Mouse (Mus musculus) intestine, embryonic 15.5 days (tissue): ENCODE results near the gene Olfr750. TPM values are rescaled to one million over a fixed set of nuclear protein-coding genes. Genes with fewer than 3 reads are reported as not detected.
"Not testable (repeated sequence)": the region's sequence is repeated elsewhere in the genome, so short reads cannot be mapped to it uniquely, and the experiment has no call there.

Source experiments
- ATAC-seq: fragments of 200-750 bp; cut with Nextera tagmentation; 2 replicates; pipeline ENCODE4 v1.8.0; 2017; ENCODE audit warnings: moderate TSS enrichment, moderate library complexity
- H3K27ac ChIP-seq: fragments of 300-500 bp; sonication (generic); 2 replicates; pipeline ENCODE4 v1.5.1; 2015; ENCODE audit warnings: mild to moderate bottlenecking, inconsistent platforms
- H3K27me3 ChIP-seq: fragments of 300-500 bp; sonication (generic); replicated peaks from 2 replicates; pipeline ENCODE4 v1.6.1; 2015; ENCODE audit warnings: inconsistent platforms
- H3K36me3 ChIP-seq: fragments of 300-500 bp; sonication (generic); 2 replicates; pipeline ENCODE4 v1.6.1; 2015; ENCODE audit warnings: inconsistent platforms
- H3K4me1 ChIP-seq: fragments of 300-500 bp; sonication (generic); replicated peaks from 2 replicates; pipeline ENCODE4 v1.6.1; 2015; ENCODE audit warnings: inconsistent platforms
- H3K4me2 ChIP-seq: fragments of 300-500 bp; sonication (generic); replicated peaks from 2 replicates; pipeline ENCODE4 v1.6.1; 2015; ENCODE audit warnings: mild to moderate bottlenecking, inconsistent platforms
- H3K4me3 ChIP-seq: fragments of 300-500 bp; sonication (generic); replicated peaks from 2 replicates; pipeline ENCODE4 v1.5.1; 2015; ENCODE audit warnings: inconsistent platforms
- H3K9ac ChIP-seq: fragments of 300-500 bp; sonication (generic); 2 replicates; pipeline ENCODE4 v1.6.1; 2015; ENCODE audit warnings: inconsistent platforms
- H3K9me3 ChIP-seq: fragments of 300-500 bp; sonication (generic); 2 replicates; pipeline ENCODE4 v1.6.1; 2016; ENCODE audit warnings: inconsistent platforms
- WGBS: fragments of 180-500 bp; shearing (Covaris S2); methylation state at CpG from one replicate; pipeline ENCODE4 v1.1.7; 2015; 5-methylcytosine and 5-hydroxymethylcytosine counted together
- polyA plus RNA-seq: library from polyadenylated mRNA; unstranded; fragments of >200 nt; fragmentation: Nextera tagmentation; extraction: Ambion mirVana; gene quantifications from 2 replicates; pipeline ENCODE4 v1.2.1, GENCODE M21; 2015

Olfr750 gene
- not detected in 2 replicates for polyA plus RNA-seq

GRCm38 (mm10) chr14:51074335-51074734, at the start of gene Olfr750:
Gene Olfr750 (minus strand): TSS chr14:51074435.
- no peaks in the 10 kb centered on the region for H3K27me3 ChIP-seq
- no peaks in the 10 kb centered on the region for H3K36me3 ChIP-seq
- no peak within 1 kb of the TSS for H3K27ac ChIP-seq
- no peak for ATAC-seq
- no peaks in the 10 kb centered on the region for H3K4me1 ChIP-seq
- H3K9me3 ChIP-seq = no peaks in the 10 kb centered on the region
- H3K4me3 ChIP-seq = no peak within 1 kb of the TSS
- 85% methylated on average over 3 of the region's 3 CpGs for WGBS
- no peak within 1 kb of the TSS for H3K9ac ChIP-seq
- no peak within 1 kb of the TSS for H3K4me2 ChIP-seq

DNA sequence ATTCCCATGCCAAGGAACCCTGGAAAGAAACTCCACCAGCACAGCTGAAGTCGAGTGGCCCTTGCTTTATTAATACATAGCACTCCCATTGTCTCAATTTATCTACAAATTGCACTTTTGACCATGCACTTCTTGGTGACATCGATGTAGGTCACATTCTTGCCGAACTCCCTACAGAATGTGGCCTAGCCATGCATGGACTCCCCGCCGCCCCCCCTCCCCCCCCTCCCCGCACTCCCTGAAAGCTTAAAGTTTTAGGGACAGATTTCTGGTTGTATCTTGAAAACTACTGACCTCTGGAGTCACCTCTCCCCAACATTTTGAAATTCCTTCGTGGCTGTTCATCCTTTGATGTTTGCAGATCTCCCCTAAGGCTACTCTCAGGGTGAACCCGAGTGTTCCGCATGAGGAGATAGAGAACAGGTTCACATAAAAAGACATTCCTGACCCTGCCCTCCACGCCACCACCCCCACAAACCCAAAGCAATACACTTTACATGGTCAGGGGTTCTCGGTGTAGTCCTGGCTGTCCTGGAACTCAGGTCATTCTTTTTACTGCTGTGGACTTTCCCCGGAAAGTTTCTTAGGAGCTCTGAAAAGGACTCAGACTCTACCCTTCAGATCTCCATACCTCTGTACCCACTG, 39.8 kb upstream of the Olfr750 start, which contains the start of gene Eddm3b:
Gene Eddm3b, plus strand, starts transcription at position 511 of the 645 bp plus-strand sequence.
- no peak within 1 kb of the TSS for H3K4me2 ChIP-seq
- H3K9me3 ChIP-seq = no peaks in the 10 kb centered on the region
- H3K4me1 ChIP-seq = no peaks in the 10 kb centered on the region
- H3K36me3 ChIP-seq = no peaks in the 10 kb centered on the region
- no peak within 1 kb of the TSS for H3K27ac ChIP-seq
- no peak for ATAC-seq
- no peaks in the 10 kb centered on the region for H3K27me3 ChIP-seq
- 52% methylated on average over 12 of the region's 12 CpGs for WGBS
- no peak within 1 kb of the TSS for H3K4me3 ChIP-seq
- no peak within 1 kb of the TSS for H3K9ac ChIP-seq

- 40% methylated on average over 9 of the region's 9 CpGs for WGBS
- Histone ChIP-seq H3K27me3 (no peaks in the 10 kb centered on the region), H3K9ac (no peak overlapping the region), H3K4me1 (no peaks in the 10 kb centered on the region), H3K4me2 (no peak overlapping the region), H3K36me3 (no peaks in the 10 kb centered on the region), H3K27ac (no peak overlapping the region), H3K4me3 (no peak overlapping the region), H3K9me3 (no peaks in the 10 kb centered on the region)
- no peak for ATAC-seq
Observed at GRCm38 (mm10) chr14:51113476-51113875, 39.2 kb upstream of the Olfr750 start.

DNA sequence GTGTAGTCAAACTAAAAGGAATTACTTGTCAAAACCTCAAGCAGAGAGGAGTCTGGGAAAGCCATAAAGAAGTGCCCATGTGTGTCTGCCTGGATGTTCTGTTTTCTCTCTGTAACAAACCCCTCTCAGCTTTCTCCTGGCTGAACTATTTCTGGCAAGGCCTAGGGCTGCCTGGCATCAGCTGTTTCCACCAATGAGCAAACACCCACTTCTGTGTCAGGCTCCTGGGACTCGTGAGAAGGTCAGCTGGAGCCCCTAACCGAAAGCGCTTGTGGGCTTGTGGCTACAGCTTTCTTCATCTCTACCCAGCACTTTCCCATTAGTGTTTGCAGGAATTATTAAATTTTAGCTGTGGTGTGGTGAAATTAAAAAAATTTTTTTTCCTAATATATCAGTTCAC, 37.7 kb upstream of the Olfr750 start:
- Histone ChIP-seq H3K27ac (no peak overlapping the region), H3K36me3 (no peaks in the 10 kb centered on the region), H3K9ac (no peak overlapping the region), H3K9me3 (no peaks in the 10 kb centered on the region), H3K27me3 (no peaks in the 10 kb centered on the region), H3K4me3 (no peak overlapping the region), H3K4me1 (no peaks in the 10 kb centered on the region), H3K4me2 (no peak overlapping the region)
- 63% methylated on average over 3 of the region's 3 CpGs for WGBS
- ATAC-seq = no peak

DNA sequence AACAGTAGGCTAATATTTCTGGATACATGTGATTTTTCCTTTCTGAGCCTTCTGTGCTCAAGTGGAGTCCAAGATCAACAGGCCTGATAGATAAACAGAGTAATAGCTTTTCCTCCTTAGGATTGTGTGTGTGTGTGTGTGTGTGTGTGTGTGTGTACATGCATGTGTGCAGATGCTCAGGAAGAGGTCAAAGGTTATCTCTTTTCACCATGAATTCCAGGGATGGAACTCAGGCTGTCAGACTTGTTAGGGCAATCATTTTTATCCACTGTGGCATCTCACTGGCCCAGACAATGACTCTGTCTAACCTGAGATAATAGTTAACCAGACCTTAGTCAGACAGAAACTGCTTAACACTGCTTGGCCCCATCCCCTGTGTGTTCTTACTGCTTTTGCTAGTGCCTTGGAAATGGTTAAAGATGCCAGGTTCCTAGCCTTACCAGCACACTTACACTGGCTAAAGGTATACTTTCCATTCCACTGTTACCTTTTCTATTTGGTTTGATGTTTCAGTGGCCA, 32.3 kb upstream of the Olfr750 start:
- no peaks in the 10 kb centered on the region for H3K9me3 ChIP-seq
- no peak overlapping the region for H3K27ac ChIP-seq
- no peaks in the 10 kb centered on the region; the same call in none of the 2 replicates for H3K36me3 ChIP-seq
- H3K27me3 ChIP-seq = no peaks in the 10 kb centered on the region
- ATAC-seq = peak; percentile 65
- H3K4me1 ChIP-seq = no peaks in the 10 kb centered on the region
- H3K4me2 ChIP-seq = no peak overlapping the region
- H3K9ac ChIP-seq = no peak overlapping the region
- H3K4me3 ChIP-seq = no peak overlapping the region

DNA sequence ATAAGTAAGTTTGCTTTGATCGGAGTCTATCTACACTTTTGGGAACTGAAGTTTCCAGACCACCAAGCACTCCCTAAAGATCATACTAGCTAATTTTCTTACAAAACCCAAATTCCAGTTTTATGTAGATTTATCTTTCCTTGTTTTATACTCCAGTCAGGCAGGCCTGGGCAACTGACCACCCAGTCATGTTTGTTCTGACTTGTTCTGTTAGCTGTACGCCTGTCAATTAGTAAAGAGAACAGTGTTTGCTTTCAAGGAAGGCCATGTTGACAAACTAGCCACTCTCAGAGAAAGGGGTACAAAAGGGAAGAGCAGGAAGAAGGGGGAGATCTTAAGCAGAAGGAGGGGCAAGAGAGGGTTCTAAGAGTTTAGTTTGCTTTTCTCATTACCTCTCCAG, 30.1 kb upstream of the Olfr750 start:
- H3K27ac ChIP-seq = no peak overlapping the region
- H3K27me3 ChIP-seq = no peaks in the 10 kb centered on the region
- no peaks in the 10 kb centered on the region for H3K4me1 ChIP-seq
- WGBS = 84% methylated on average over 2 of the region's 2 CpGs
- H3K4me2 ChIP-seq = no peak overlapping the region
- ATAC-seq = no peak
- no peaks in the 10 kb centered on the region for H3K9me3 ChIP-seq
- H3K9ac ChIP-seq = no peak overlapping the region
- H3K36me3 ChIP-seq = no peaks in the 10 kb centered on the region; the same call in none of the 2 replicates
- no peak overlapping the region for H3K4me3 ChIP-seq

GRCm38 (mm10) chr14:51103217-51103616, 29.0 kb upstream of the Olfr750 start:
- H3K9ac ChIP-seq = no peak overlapping the region
- H3K4me3 ChIP-seq = no peak overlapping the region
- H3K36me3 ChIP-seq = no peaks in the 10 kb centered on the region; the same call in none of the 2 replicates
- no peaks in the 10 kb centered on the region for H3K4me1 ChIP-seq
- H3K9me3 ChIP-seq = no peaks in the 10 kb centered on the region
- ATAC-seq = peak; percentile 27
- WGBS = 63% methylated on average over 3 of the region's 3 CpGs
- H3K27me3 ChIP-seq = no peaks in the 10 kb centered on the region
- no peak overlapping the region for H3K27ac ChIP-seq
- H3K4me2 ChIP-seq = no peak overlapping the region

- Histone ChIP-seq H3K27me3 (no peaks in the 10 kb centered on the region), H3K4me1 (no peaks in the 10 kb centered on the region), H3K9ac (no peak overlapping the region), H3K9me3 (no peaks in the 10 kb centered on the region), H3K27ac (no peak overlapping the region), H3K4me3 (no peak overlapping the region), H3K36me3 (no peaks in the 10 kb centered on the region; the same call in none of the 2 replicates), H3K4me2 (no peak overlapping the region)
- ATAC-seq = no peak
- WGBS = 72% methylated on average over 9 of the region's 9 CpGs
Observed at GRCm38 (mm10) chr14:51101284-51101683, 27.0 kb upstream of the Olfr750 start.

GRCm38 (mm10) chr14:51098921-51099320, 24.7 kb upstream of the Olfr750 start:
- Histone ChIP-seq H3K4me3 (no peak overlapping the region), H3K9ac (no peak overlapping the region), H3K9me3 (no peaks in the 10 kb centered on the region), H3K4me2 (no peak overlapping the region), H3K36me3 (no peaks in the 10 kb centered on the region), H3K4me1 (0 out of 2 replicates have a peak, but pooled peaks cover 2% of the 10 kb centered on the region), H3K27me3 (no peaks in the 10 kb centered on the region), H3K27ac (no peak overlapping the region)
- ATAC-seq = no peak
- WGBS = 94% methylated on average over 11 of the region's 11 CpGs

DNA sequence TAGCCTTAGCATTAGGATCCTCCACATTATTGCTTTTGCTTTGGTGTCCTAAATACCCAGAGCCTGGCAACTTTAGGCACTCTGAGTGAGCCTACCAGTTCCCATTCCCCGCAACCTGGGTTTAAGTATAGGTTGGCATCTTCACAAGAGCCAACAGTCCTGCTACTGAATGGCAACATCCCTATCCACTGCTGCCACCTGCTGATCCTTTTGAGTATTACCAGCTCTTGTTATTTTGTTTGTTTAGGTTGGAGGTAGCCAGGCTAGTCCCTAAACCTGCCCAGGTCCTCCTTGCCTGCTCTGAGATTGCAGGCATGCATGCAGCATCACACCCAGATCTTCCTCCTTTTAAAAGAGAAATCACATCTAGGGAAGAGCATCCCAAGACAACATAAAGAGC, 24.1 kb upstream of the Olfr750 start:
- ATAC-seq = peak; percentile 8; the same call in 1 of the 2 replicates
- 28% methylated on average over 1 of the region's 1 CpGs for WGBS
- not testable (repeated sequence) for H3K27ac ChIP-seq

GRCm38 (mm10) chr14:51095736-51096524, 21.7 kb upstream of the Olfr750 start:
- peak overlapping the region; percentile 70 for H3K27ac ChIP-seq
- H3K4me3 ChIP-seq = peak overlapping the region; percentile 23
- 24% methylated on average over 9 of the region's 9 CpGs for WGBS
- H3K9ac ChIP-seq = no peak overlapping the region
- H3K27me3 ChIP-seq = no peaks in the 10 kb centered on the region
- peak overlapping the region; percentile 34 for H3K4me2 ChIP-seq
- no peaks in the 10 kb centered on the region for H3K36me3 ChIP-seq
- H3K4me1 ChIP-seq = 0 out of 2 replicates have a peak, but pooled peaks cover 2% of the 10 kb centered on the region
- ATAC-seq = peak; percentile 91
- H3K9me3 ChIP-seq = no peaks in the 10 kb centered on the region

More for the DNA sequence above, 24.1 kb upstream of the Olfr750 start:
- H3K4me2 ChIP-seq = peak overlapping the region; percentile 30
- H3K36me3 ChIP-seq, H3K9me3 ChIP-seq, H3K9ac ChIP-seq, H3K27me3 ChIP-seq, H3K4me1 ChIP-seq: not testable (repeated sequence)
- H3K4me3 ChIP-seq = 0 out of 2 replicates have a peak overlapping the region, but pooled peaks have one; percentile 2

DNA sequence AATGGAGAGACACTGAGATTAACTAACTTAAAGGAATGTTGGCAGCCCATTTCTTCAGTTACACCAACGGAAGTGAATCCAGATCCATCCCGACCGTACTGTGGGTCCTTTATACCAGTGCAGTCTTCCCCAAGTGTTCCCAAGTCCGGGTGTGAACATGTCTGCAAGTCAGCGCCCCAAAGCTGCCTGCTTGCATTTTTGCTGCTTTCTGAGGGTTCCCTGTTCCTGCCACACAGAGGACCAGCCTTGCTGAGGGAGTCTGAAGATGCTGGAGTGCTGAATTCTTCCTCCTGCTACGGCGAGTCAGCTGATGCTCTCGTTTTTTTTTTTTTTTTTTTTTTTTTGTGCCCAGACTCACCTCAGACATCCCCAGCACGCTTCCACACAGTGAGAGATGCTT, 20.7 kb upstream of the Olfr750 start:
- 72% methylated on average over 8 of the region's 9 CpGs for WGBS
- Histone ChIP-seq H3K4me3 (no peak overlapping the region), H3K4me2 (no peak overlapping the region), H3K27me3 (no peaks in the 10 kb centered on the region), H3K9ac (no peak overlapping the region), H3K4me1 (0 out of 2 replicates have a peak, but pooled peaks cover 2% of the 10 kb centered on the region), H3K9me3 (no peaks in the 10 kb centered on the region), H3K27ac (no peak overlapping the region), H3K36me3 (no peaks in the 10 kb centered on the region)
- ATAC-seq = no peak
